Mouse (Mus musculus) embryonic fibroblast, embryonic 13.5 days (primary cell): ENCODE measurements around the gene Wdr83os.

Experiments used
- CTCF ChIP-seq: IDR thresholded peaks from 2 replicates; pipeline ENCODE4 v1.5.1; 2011; ENCODE audit warnings: mild to moderate bottlenecking, control low read depth, low read length, moderate library complexity, borderline replicate concordance; ENCODE audit not compliant: insufficient read depth
- POLR2A ChIP-seq: IDR thresholded peaks from 2 replicates; pipeline ENCODE4 v1.6.1; 2011; ENCODE audit warnings: low read depth, mild to moderate bottlenecking, control low read depth, low read length, moderate library complexity

DNA sequence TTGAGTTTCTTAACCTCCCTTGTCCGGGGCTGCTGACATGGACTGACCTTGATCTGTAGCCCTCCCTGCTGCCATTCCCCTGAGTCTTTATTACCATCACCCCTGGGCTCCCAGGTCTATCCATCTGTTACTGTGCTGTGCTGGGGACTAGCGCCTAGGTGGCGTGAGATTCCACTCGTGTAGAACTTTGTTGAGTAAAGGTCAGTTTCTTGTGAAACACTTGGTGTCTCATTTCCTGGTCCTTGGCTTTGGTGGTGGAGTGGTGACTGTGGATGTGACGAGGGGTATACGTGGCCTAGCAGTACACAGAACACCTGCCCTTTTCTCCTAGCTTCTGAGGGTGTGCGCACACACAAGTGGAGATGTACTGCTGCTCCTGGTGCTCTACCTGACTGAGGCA is 23.2 kb upstream of the Wdr83os start:
- no peak for TF ChIP-seq CTCF
- TF ChIP-seq POLR2A, result no peak
